Mouse (Mus musculus) ES-E14 (cell line): ENCODE data around the gene Amot.

Source experiments
- HCFC1 ChIP-seq: IDR thresholded peaks from 2 replicates; pipeline ENCODE4 v1.6.1; 2012; ENCODE audit warnings: low read length, inconsistent platforms, borderline replicate concordance; ENCODE audit not compliant: insufficient read depth
- ZC3H11A ChIP-seq: IDR thresholded peaks from 2 replicates; pipeline ENCODE4 v1.6.1; 2012; ENCODE audit warnings: low read depth, mild to moderate bottlenecking, inconsistent platforms, low read length, borderline replicate concordance

DNA sequence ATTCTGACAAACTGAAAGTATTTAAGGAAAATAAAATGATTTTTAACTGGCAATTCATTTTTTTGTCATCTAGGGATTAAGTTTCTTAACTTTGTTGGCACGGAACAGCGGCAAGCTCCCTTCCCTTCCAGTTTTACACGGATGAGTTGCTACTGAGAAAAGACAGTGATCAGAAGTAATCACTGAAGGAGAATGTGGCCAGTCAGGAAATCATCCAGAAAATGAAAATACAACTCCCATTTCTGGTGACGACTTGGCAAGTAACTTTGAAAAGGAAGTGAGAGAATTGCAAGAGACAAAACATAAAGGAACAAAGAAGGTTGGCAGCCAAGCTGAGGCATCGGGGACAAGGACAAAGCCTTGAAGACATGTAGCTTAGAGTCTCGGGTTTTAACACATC lies 93.6 kb downstream of the Amot start:
- TF ChIP-seq HCFC1 (no peak), ZC3H11A (no peak)
